In the genomic region with DNA sequence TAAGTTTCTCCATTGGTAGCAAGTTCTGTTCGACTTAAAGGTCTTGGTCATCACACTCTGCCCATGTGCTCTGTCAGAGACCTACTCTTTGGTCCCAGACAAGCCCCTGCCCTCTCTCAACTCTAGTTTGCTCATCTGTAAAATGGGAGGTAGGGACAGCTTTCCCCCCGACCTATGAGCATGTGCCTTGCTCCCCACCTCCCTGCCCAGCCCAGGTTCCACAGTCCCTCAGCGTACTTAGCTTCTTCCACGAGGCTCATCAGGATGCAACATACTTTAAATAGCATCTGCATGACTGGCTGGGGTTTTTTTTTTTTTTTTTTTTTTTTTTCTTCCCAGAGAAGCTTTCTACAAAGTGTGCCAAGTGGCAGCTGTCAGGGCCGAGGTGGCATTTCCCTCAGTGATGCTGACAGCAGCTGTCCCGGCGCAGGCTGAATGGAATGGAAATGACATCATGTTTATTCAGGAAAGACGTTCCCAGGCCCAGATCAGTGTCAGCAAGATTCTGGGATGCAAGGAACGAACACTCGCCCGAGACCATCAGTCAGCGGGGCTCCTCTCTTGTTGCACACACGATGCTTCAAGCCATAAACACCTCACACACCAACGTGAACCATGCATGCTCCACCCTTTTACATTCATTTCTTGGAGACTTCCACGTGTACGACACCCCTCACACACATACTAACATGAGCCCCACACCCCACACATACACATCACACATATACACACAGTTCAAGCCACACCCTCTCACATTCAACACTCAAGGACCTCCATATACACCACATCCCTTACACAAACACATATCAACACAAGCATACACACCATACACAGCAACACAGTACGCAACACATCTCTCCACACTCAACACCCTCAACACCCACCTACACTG, we compare ENCODE assay signal across 10 mouse cellular contexts. TPM values are rescaled to one million over a fixed set of nuclear protein-coding genes. Genes with fewer than 3 reads are reported as not detected.
DNase-seq lines count a peak whose midpoint lies in the region; ATAC-seq lines count a peak whose summit lies in the region.
"Had no signal": no experiment of that assay in that cellular context is flagged by ENCODE, and none has a peak within 500 bp of the region (broad histone marks: within the 10 kb centered on the region; RNA-seq: fewer than 3 reads in every experiment).

No protein-coding gene starts in this region.

- H3K36me3 ChIP-seq in kidney, embryonic 16.5 days (ENCODE audit: insufficient read depth, low read length): no peaks in the 10 kb centered on the region

- no peak overlapping the region for H3K9ac ChIP-seq in kidney, embryonic 16.5 days (replicated peaks; ENCODE audit: low read length)

- no peak overlapping the region for H3K27ac ChIP-seq in kidney, embryonic 16.5 days (ENCODE audit: low read length)
- H3K27ac ChIP-seq: macrophage had no signal

- no peaks in the 10 kb centered on the region for H3K9me3 ChIP-seq in kidney, embryonic 16.5 days (ENCODE audit: low read length)

- peak; percentile 72 for DNase-seq in lung, postnatal 10 days
- DNase-seq in lung, postnatal 25 days (ENCODE audit: low spot score): no peak
- DNase-seq in gastrocnemius, adult 18-20 months (ENCODE audit: low spot score): peak; percentile 76
- peak; percentile 7 for DNase-seq in lung, postnatal 36 days
- DNase-seq in adrenal gland, postnatal 25 days: no peak
- DNase-seq: kidney, postnatal 10 days had no signal

- no peak overlapping the region for H3K4me2 ChIP-seq in kidney, embryonic 16.5 days (replicated peaks; ENCODE audit: low read depth, low read length)

- H3K4me1 ChIP-seq in kidney, embryonic 16.5 days (ENCODE audit: insufficient read depth, low read length): no peaks in the 10 kb centered on the region

- H3K4me3 ChIP-seq in kidney, embryonic 16.5 days (ENCODE audit: low read length): no peak overlapping the region

- WGBS in kidney, embryonic 16.5 days: 70% methylated on average over 17 of the region's 17 CpGs

- ATAC-seq in kidney, embryonic 16.5 days (ENCODE audit: low FRiP score, low TSS enrichment): no peak
- ATAC-seq in megakaryocyte progenitor cell, adult 5-6 weeks (replicated peaks; ENCODE audit: poor library complexity): no peak

- H3K27me3 ChIP-seq in kidney, embryonic 16.5 days (ENCODE audit: insufficient read depth, low read length): no peaks in the 10 kb centered on the region

RNA-seq across cellular contexts. Expression of gene Lhx2, which starts 56.1 kb away (rescaled TPM):
- not detected for total RNA-seq in gastrocnemius, adult 18-20 months (2021)
- 0.16 TPM in 1 of 2 replicates, not detected in the other for polyA plus RNA-seq in kidney, embryonic 16.5 days (2015; fragmentation: Nextera tagmentation; extraction: Ambion mirVana)
- not detected in 2 replicates for total RNA-seq in adrenal gland, postnatal 25 days (2021)
- total RNA-seq in megakaryocyte progenitor cell, adult 5-6 weeks (2015): not detected in 2 replicates
- not detected in 2 replicates for total RNA-seq in megakaryocyte progenitor cell, adult 5-6 weeks (2017)
- total RNA-seq: heart, adult 18-20 months had no signal

Comparison
In these comparisons a context has a peak if more than half of its experiments do, and no peak if none do; other contexts are left out.
1. DNase-seq: peak in lung, postnatal 10 days (single experiment), gastrocnemius, adult 18-20 months (single experiment) and lung, postnatal 36 days (single experiment); none in lung, postnatal 25 days (single experiment) and adrenal gland, postnatal 25 days (single experiment).